Mouse (Mus musculus): ENCODE results near the gene Prune2. TPM values are rescaled to one million over a fixed set of nuclear protein-coding genes. Genes with fewer than 3 reads are reported as not detected.

The Prune2 gene
- total and polyA plus RNA-seq, 3 experiments = not detected

DNA sequence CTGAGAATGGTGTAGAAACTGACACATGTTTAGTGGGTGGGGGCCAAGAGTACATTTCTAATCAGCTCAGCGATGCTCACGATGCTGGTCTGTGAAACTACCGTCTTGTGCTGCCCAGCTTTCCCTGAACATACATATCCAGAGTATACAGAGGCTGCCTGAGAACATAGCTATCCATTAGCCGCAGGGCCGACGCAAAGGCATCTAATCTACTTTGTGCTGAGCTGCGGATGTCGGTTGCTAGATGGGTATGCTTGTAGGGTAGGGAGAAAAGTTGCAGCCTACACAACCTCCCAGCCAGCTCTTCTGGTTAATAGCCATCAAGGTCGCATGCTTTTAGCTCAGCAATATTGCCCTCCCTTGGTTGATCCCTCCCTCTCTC is 696 bp upstream of the Prune2 start:
- TF ChIP-seq HCFC1 (IDR thresholded peaks at IDR 0.05; ENCODE audit: low read depth, low read length) (no peak), CTCF (IDR thresholded peaks at IDR 0.05 in 2 of 3, conservative IDR thresholded peaks at IDR 0.05 in 1 of 3; ENCODE audit: control insufficient read depth in 1 of 3, insufficient read depth in 1 of 3, low read depth in 2 of 3, low read length in 3 of 3, poor library complexity in 1 of 3, severe bottlenecking in 1 of 3) (no peak), TBP (IDR thresholded peaks at IDR 0.05; ENCODE audit: low read depth, low read length) (no peak), ZC3H11A (IDR thresholded peaks at IDR 0.05; ENCODE audit: low read depth, low read length) (no peak), USF1 (IDR thresholded peaks at IDR 0.05; ENCODE audit: low read depth, low read length) (no peak), POLR2AphosphoS2 (IDR thresholded peaks at IDR 0.05; ENCODE audit: low read length) (no peak), NELFE (IDR thresholded peaks at IDR 0.05; ENCODE audit: low read depth, low read length) (no peak), EP300 (IDR thresholded peaks at IDR 0.05; ENCODE audit: low read depth in 1 of 2, low read length in 2 of 2) (no peak), JUND (IDR thresholded peaks at IDR 0.05; ENCODE audit: low read depth, low read length) (no peak), POLR2AphosphoS5 (IDR thresholded peaks at IDR 0.05; ENCODE audit: borderline replicate concordance, low read depth, low read length) (no peak), POLR2A (IDR thresholded peaks at IDR 0.05; ENCODE audit: control insufficient read depth in 1 of 2, insufficient read depth in 1 of 2, low read depth in 1 of 2, low read length in 2 of 2, poor library complexity in 1 of 2) (no peak), ZMIZ1 (IDR thresholded peaks at IDR 0.05; ENCODE audit: low read depth, low read length) (no peak), TCF12 (IDR thresholded peaks at IDR 0.05; ENCODE audit: low read depth, low read length) (no peak), CHD1 (IDR thresholded peaks at IDR 0.05; ENCODE audit: low read depth, low read length) (no peak), MEF2A (IDR thresholded peaks at IDR 0.05; ENCODE audit: extremely low read depth, insufficient replicate concordance, low read depth, low read length, poor library complexity, severe bottlenecking) (no peak), UBTF (IDR thresholded peaks at IDR 0.05; ENCODE audit: borderline replicate concordance, insufficient read depth, low read depth, low read length) (no peak), ZNF384 (IDR thresholded peaks at IDR 0.05; ENCODE audit: low read depth, low read length) (no peak), CHD2 (IDR thresholded peaks at IDR 0.05; ENCODE audit: low read length) (no peak), ELF1 (IDR thresholded peaks at IDR 0.05; ENCODE audit: low read depth, low read length) (no peak), BHLHE40 (IDR thresholded peaks at IDR 0.05; ENCODE audit: borderline replicate concordance, low read depth, low read length) (no peak)
- no peak overlapping the region for H3K9ac ChIP-seq (ENCODE audit: control insufficient read depth, low read depth, low read length, poor library complexity, severe bottlenecking)
- no peaks in the 10 kb centered on the region for H3K79me2 ChIP-seq (ENCODE audit: control insufficient read depth, insufficient read depth, low read length, poor library complexity)
- H3K27me3 ChIP-seq (ENCODE audit: control insufficient read depth in 1 of 2, insufficient read depth in 2 of 2, low read length in 2 of 2) = no peaks in the 10 kb centered on the region
- no peak overlapping the region for H3K27ac ChIP-seq (ENCODE audit: control insufficient read depth, low read depth, low read length)
- no peak overlapping the region for H3K4me3 ChIP-seq (ENCODE audit: control insufficient read depth in 1 of 2, insufficient read depth in 1 of 2, low read depth in 2 of 2, low read length in 2 of 2)
- no peaks in the 10 kb centered on the region for H3K4me1 ChIP-seq (ENCODE audit: control insufficient read depth in 1 of 2, insufficient read depth in 2 of 2, low read length in 2 of 2)
- DNase-seq (ENCODE audit: low read depth, low spot score) = no peak
- H3K36me3 ChIP-seq (ENCODE audit: control insufficient read depth in 1 of 2, insufficient read depth in 2 of 2, low read length in 2 of 2) = no peaks in the 10 kb centered on the region
- no peaks in the 10 kb centered on the region for H3K9me3 ChIP-seq (replicated peaks; ENCODE audit: insufficient read depth, low read length)

GRCm38 (mm10) chr19:16956319-16956718 is 401 bp downstream of the Prune2 start:
- H3K4me3 ChIP-seq (ENCODE audit: control insufficient read depth in 1 of 2, insufficient read depth in 1 of 2, low read depth in 2 of 2, low read length in 2 of 2) = no peak overlapping the region
- no peaks in the 10 kb centered on the region for H3K79me2 ChIP-seq (ENCODE audit: control insufficient read depth, insufficient read depth, low read length, poor library complexity)
- H3K9ac ChIP-seq (ENCODE audit: control insufficient read depth, low read depth, low read length, poor library complexity, severe bottlenecking) = no peak overlapping the region
- H3K36me3 ChIP-seq (ENCODE audit: control insufficient read depth in 1 of 2, insufficient read depth in 2 of 2, low read length in 2 of 2) = no peaks in the 10 kb centered on the region
- no peak overlapping the region for H3K27ac ChIP-seq (ENCODE audit: control insufficient read depth, low read depth, low read length)
- no peaks in the 10 kb centered on the region for H3K27me3 ChIP-seq (ENCODE audit: control insufficient read depth in 1 of 2, insufficient read depth in 2 of 2, low read length in 2 of 2)
- no peak for TF ChIP-seq MAZ (IDR thresholded peaks at IDR 0.05; ENCODE audit: low read depth, low read length)
- TF ChIP-seq USF2 (IDR thresholded peaks at IDR 0.05; ENCODE audit: borderline replicate concordance in 1 of 2, insufficient read depth in 1 of 2, low read depth in 1 of 2, low read length in 2 of 2) = no peak
- no peak for TF ChIP-seq UBTF (IDR thresholded peaks at IDR 0.05; ENCODE audit: borderline replicate concordance, insufficient read depth, low read depth, low read length)
- TF ChIP-seq USF1 (IDR thresholded peaks at IDR 0.05; ENCODE audit: low read depth, low read length) = no peak
- no peak for TF ChIP-seq CHD1 (IDR thresholded peaks at IDR 0.05; ENCODE audit: low read depth, low read length)
- TF ChIP-seq MYC (IDR thresholded peaks at IDR 0.05; ENCODE audit: low read depth, low read length) = no peak
- no peak for TF ChIP-seq ETS1 (IDR thresholded peaks at IDR 0.05; ENCODE audit: low read depth, low read length)
- no peak for TF ChIP-seq NRF1 (IDR thresholded peaks at IDR 0.05; ENCODE audit: insufficient read depth, low read depth, low read length, poor library complexity, severe bottlenecking)
- TF ChIP-seq JUND (IDR thresholded peaks at IDR 0.05; ENCODE audit: low read depth, low read length) = no peak
- no peaks in the 10 kb centered on the region for H3K9me3 ChIP-seq (replicated peaks; ENCODE audit: insufficient read depth, low read length)
- no peaks in the 10 kb centered on the region for H3K4me1 ChIP-seq (ENCODE audit: control insufficient read depth in 1 of 2, insufficient read depth in 2 of 2, low read length in 2 of 2)
- DNase-seq (ENCODE audit: low read depth, low spot score) = no peak

Measured in MEL (cell line).